Mouse (Mus musculus) monocyte, adult 59 days (primary cell): ENCODE data around the gene Swi5. TPM values are rescaled to one million over a fixed set of nuclear protein-coding genes. Genes with fewer than 3 reads are reported as not detected.

Experiments used
- total RNA-seq, 2 experiments: library from RNA; stranded (reverse); gene quantifications; one replicate each; pipeline ENCODE4 v1.2.4; 2023

Gene Swi5
- 10 to 100 TPM; 72.0 to 75.6 TPM for total RNA-seq

DNA sequence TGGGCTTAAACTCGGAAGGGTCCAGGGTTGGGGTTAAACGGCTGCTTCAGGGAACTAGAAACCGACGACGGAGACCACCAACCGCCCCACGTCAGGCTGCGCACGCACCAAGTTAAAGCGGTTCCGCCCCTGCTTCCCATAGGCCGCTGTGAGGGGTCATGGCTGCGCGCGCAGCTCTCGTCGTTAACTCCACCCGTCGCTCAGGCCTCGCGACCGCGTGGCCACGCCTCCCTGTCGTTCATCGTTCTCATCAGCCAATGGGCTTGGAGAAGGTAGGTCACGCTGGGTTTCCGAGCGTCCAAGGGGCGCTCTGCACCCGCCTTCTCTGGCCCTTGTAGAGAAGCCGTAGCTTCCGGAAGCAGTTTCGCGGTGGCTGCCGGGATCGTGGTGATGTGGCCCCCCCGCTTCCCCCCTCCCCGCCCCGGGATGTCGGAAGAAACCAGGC lies at the start of gene Swi5:
Gene Swi5 (minus strand): TSS at position 153 of the 445 bp plus-strand sequence.

DNA sequence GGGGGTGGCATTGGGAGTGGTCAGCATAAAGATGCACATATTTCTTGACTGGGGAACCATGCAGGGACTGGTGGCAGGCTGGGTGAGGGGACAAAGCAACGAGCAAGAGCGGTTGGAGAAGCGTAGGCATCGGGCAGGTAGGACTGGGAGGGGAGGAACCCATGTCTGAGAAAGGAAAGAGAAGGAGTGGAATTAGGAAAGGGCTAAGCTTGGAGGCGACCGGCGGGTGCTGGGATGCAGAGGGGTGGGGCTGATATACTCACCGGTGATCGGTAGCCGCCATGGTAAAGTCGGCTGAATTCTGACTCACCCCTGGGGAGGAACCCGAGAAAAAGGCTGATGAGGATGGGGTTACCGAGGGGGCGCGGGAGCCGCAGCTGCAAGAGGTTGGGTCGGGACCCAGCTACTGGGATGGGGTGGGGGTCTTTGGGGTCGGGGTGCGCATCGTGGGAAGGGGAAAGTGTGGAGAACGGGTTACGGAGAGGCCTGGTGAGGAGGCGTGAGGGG lies 488 bp downstream of the Swi5 start, which contains the start of gene Golga2:
Gene Golga2 (plus strand): TSS at position 51 of the 507 bp plus-strand sequence.

DNA sequence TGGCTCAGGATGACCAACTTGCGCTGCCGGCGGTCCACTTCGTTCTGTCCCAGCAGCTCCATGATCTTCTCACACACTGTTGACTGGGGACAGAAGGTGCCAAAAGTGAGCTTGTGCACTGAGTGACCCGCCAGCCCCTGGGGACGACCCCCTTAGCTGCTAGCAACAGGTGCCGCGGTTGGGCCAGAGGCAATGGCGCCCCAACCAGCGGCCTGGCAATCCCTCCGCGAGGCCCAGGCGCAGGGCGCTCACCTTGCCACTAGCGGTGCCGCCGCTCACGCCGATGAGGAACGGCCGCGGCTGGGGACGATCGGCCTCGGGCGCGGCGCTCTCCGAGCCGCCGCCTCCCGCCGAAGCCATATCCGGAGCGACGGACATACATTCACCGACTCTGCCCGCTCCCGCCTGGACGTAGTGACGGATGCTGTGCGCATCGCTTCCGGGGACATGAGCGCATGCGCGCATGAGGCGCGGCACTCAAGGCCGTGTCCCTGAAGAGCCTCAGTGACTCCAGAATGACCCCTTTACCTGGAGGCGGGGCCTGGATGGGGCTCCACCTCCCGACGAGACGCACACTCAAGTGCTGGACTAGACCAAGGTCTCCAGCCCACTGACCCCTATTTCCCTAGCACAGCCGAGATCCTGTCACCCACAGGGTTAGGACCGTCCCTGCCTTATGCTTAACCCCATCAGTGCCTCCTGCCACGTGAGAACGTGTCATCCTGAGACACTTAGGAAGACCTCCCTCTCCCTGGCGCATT lies 28.0 kb downstream of the Swi5 start, which contains the start of gene Uck1:
Gene Uck1 (minus strand): TSS at position 503 of the 761 bp plus-strand sequence.

DNA sequence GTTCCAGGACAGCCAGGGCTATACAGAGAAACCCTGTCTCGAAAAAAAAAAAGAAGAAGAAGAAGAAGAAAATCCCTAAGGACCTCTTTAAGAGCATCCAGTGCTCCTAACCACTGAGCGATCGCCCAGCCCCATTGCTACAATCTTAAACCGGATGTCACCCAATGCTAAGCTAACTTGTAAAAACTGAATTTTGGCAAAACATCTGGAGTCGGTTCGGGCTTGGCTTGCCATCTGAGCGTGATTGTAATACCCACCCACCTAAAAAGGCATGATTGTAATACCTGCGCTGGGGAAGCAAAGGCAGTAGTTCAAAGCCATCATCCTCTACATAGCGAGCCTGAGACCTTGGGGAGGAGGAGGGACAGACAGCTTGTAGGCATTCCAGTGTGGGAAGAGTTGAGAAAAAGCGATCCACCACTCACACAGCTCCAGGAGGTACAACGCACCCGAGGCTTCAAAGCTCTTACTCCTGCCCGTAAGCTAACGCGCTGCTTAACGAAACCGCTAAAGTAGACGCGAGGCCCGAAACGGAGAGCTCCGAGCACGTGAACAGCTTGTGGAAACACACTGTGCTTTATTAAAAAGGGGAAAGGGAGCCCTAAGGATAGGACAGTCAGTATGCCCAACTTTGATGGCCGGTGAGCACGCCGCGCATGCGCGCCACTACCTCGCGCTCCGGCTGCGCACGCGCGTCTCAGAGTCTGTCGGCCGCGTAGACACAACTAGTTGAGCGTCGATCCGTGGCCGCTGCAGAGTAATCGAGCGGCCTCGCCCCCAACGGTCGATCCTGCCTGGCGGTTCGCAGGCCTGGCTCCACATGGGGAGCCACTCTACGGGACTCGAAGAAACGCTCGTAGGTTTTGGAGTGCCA lies 51.8 kb downstream of the Swi5 start, which contains the start of gene Pomt1:
Gene Pomt1 (plus strand): TSS at position 705 of the 874 bp plus-strand sequence.

Other genes starting within 250 kb of the Swi5 start
- gene Fam78a, start 203.2 kb downstream of the Swi5 start, total RNA-seq: 10 to 100 TPM; 29.6 to 32.6 TPM
- gene Plpp7, start 192.5 kb downstream of the Swi5 start, total RNA-seq: 1 to 10 TPM in 1 of 2 experiments, under 1 TPM in 1; 0.79 to 1.9 TPM
- gene Prrc2b, start 137.0 kb downstream of the Swi5 start, total RNA-seq: 10 to 100 TPM; 51.4 to 53.6 TPM
- gene Pomt1, start 51.5 kb downstream of the Swi5 start, total RNA-seq: 10 to 100 TPM; 12.7 to 14.4 TPM
- 10 to 100 TPM; 44.1 to 49.4 TPM for gene Uck1, start 27.9 kb downstream of the Swi5 start, total RNA-seq
- 10 to 100 TPM; 47.1 to 53.2 TPM for gene Golga2, start 691 bp downstream of the Swi5 start, total RNA-seq
- gene Ciz1, start 64.3 kb upstream of the Swi5 start, total RNA-seq: 100 to 1,000 TPM in 1 of 2 experiments, 10 to 100 TPM in 1; 97.5 to 110 TPM
- gene Dnm1, start 65.3 kb upstream of the Swi5 start, total RNA-seq: under 1 TPM; 0.55 to 0.79 TPM
- gene 1110008P14Rik, start 93.9 kb upstream of the Swi5 start, total RNA-seq: 10 to 100 TPM; 17.3 to 23.5 TPM
- gene Lcn2, start 100.2 kb upstream of the Swi5 start, total RNA-seq: 1 to 10 TPM; 1.8 to 3.3 TPM
- 1 to 10 TPM; 7.3 to 9.8 TPM for gene Ptges2, start 107.8 kb upstream of the Swi5 start, total RNA-seq
- gene Naif1, start 162.4 kb upstream of the Swi5 start, total RNA-seq: 1 to 10 TPM; 6.8 to 9.2 TPM
- gene Slc25a25, start 163.4 kb upstream of the Swi5 start, total RNA-seq: 10 to 100 TPM; 34.8 to 35.2 TPM
- gene Fam102a, start 247.3 kb upstream of the Swi5 start, total RNA-seq: 10 to 100 TPM; 18.9 to 19.9 TPM